Mouse (Mus musculus) liver, embryonic 11.5 days (tissue): ENCODE data around the gene Nampt. TPM values are rescaled to one million over a fixed set of nuclear protein-coding genes. Genes with fewer than 3 reads are reported as not detected.

Experiments used
- ATAC-seq: fragments of 200-750 bp; cut with Nextera tagmentation; replicated peaks from 2 replicates; pipeline ENCODE4 v1.8.0; 2017; ENCODE audit warnings: moderate number of reproducible peaks, mild to moderate bottlenecking, moderate TSS enrichment, moderate library complexity; ENCODE audit not compliant: low FRiP score
- DNase-seq: peaks from one replicate; pipeline ENCODE4 v3.0.0-alpha.2; 2017; ENCODE audit warnings: low spot score
- H3K27ac ChIP-seq: fragments of 300-500 bp; sonication (generic); 2 replicates; pipeline ENCODE4 v1.5.1; 2014; ENCODE audit warnings: mild to moderate bottlenecking, low read depth, low read length, control low read depth
- H3K27me3 ChIP-seq: fragments of 300-500 bp; sonication (generic); replicated peaks from 2 replicates; pipeline ENCODE4 v1.6.1; 2014; ENCODE audit warnings: low read length, mixed read lengths; ENCODE audit not compliant: control insufficient read depth, insufficient read depth
- H3K36me3 ChIP-seq: fragments of 300-500 bp; sonication (generic); 2 replicates; pipeline ENCODE4 v1.6.1; 2014; ENCODE audit warnings: mild to moderate bottlenecking, low read length, moderate library complexity, mixed read lengths; ENCODE audit not compliant: control insufficient read depth, insufficient read depth
- H3K4me1 ChIP-seq: fragments of 300-500 bp; sonication (generic); replicated peaks from 2 replicates; pipeline ENCODE4 v1.6.1; 2014; ENCODE audit warnings: low read length, mixed read lengths; ENCODE audit not compliant: control insufficient read depth, insufficient read depth
- H3K4me2 ChIP-seq: fragments of 300-500 bp; sonication (generic); 2 replicates; pipeline ENCODE4 v1.6.1; 2014; ENCODE audit warnings: mild to moderate bottlenecking, control low read depth, moderate library complexity
- H3K4me3 ChIP-seq: fragments of 300-500 bp; sonication (generic); 2 replicates; pipeline ENCODE4 v1.5.1; 2014; ENCODE audit warnings: low read depth, low read length, control low read depth
- H3K9ac ChIP-seq: fragments of 300-500 bp; sonication (generic); 2 replicates; pipeline ENCODE4 v1.6.1; 2014; ENCODE audit warnings: low read depth, low read length, control low read depth
- H3K9me3 ChIP-seq: fragments of 300-500 bp; sonication (generic); 2 replicates; pipeline ENCODE4 v1.6.1; 2016; ENCODE audit warnings: low read length, inconsistent platforms, mixed read lengths; ENCODE audit not compliant: control insufficient read depth
- WGBS: fragments of 180-500 bp; shearing (Covaris S2); extraction: QIAGEN DNeasy Blood & Tissue Kit; methylation state at CpG from one replicate; pipeline ENCODE4 v1.1.7; 2014; 5-methylcytosine and 5-hydroxymethylcytosine counted together
- polyA plus RNA-seq: library from polyadenylated mRNA; unstranded; fragments of >200 nt; fragmentation: Nextera tagmentation; extraction: Ambion mirVana; gene quantifications from 2 replicates; pipeline ENCODE4 v1.2.1, GENCODE M21; 2014

Nampt gene
- polyA plus RNA-seq, 1 experiment from 2014 or later, result 27.3 TPM

DNA sequence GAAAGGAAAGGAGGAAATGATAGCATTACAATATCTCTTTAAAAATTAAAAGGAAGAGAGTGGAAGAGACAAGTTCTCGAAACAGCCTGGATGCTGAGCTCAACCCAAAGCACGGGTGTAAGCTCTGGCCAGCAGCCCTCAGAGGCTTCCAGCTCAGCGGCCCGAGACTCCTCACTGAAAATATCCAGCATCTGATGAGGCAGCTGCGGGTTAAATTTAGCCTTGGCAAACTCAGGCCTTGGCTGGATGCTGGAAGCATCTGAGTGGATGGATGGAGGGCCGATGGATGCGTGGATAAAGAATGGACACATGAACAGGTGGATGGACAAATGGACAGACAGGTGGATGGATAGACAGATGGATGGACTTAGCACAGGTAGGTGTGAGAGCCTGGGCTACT, 77.2 kb downstream of the Nampt start:
- no peak for ATAC-seq
- H3K9me3 ChIP-seq, result no peaks in the 10 kb centered on the region
- peaks cover 4% of the 10 kb centered on the region for H3K4me1 ChIP-seq

DNA sequence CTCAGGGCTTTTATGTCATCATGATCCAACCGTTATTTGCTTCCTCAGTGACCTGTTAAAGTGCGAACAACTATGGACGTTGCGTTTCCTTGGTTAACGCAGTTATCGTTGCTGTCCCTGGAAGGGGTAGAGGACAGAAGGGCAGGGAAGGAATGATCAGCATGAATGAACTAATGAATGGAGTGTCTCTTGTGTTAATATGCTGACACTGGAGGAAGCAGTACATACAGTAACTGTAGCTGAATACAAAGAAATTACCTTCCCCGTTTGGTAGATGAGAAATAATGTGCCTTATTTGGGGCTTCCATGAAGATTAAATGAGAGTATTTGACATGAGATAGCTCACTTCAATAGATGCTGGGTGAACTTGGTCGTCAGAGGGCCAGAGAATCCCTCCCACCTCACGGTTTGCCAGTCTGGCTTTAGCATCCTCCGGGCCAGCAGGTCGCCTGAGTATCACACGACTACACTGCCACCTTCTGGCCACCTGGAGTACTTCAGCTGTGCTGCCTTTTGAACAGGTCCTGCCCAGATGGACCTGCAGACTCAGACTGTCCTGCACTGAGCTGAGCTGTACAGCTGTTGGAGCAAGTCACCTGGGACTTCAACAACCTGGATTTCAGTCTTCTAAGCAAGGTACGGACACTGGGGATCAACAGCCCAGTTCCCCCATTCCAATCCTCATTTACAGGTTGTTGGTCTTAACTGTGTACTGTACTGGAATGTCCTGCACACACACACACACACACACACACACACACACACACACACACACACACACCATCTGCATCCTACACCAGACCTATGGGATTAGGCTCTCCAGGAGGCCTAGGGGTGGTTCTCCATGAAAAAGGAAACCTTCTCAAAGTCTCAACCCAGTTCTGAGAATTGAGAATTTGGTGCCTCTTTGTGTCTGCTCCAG, 78.1 kb downstream of the Nampt start:
- WGBS, result 49% methylated on average over 13 of the region's 13 CpGs
- H3K27ac ChIP-seq, result no peak overlapping the region
- no peak overlapping the region for H3K4me3 ChIP-seq
- DNase-seq (peak; percentile 76), ATAC-seq (0 out of 2 replicates have a peak, but pooled peaks have one; percentile 31)
- H3K9ac ChIP-seq, result no peak overlapping the region
- H3K9me3 ChIP-seq, result no peaks in the 10 kb centered on the region
- no peaks in the 10 kb centered on the region for H3K27me3 ChIP-seq
- no peak overlapping the region for H3K4me2 ChIP-seq
- peaks cover 4% of the 10 kb centered on the region for H3K4me1 ChIP-seq
- H3K36me3 ChIP-seq, result no peaks in the 10 kb centered on the region

More for the DNA sequence above, 77.2 kb downstream of the Nampt start:
- Histone ChIP-seq H3K36me3 (no peaks in the 10 kb centered on the region), H3K27ac (no peak overlapping the region), H3K9ac (no peak overlapping the region), H3K4me2 (no peak overlapping the region), H3K4me3 (no peak overlapping the region), H3K27me3 (no peaks in the 10 kb centered on the region)
- no peak for DNase-seq
- WGBS, result 82% methylated on average over 7 of the region's 7 CpGs

DNA sequence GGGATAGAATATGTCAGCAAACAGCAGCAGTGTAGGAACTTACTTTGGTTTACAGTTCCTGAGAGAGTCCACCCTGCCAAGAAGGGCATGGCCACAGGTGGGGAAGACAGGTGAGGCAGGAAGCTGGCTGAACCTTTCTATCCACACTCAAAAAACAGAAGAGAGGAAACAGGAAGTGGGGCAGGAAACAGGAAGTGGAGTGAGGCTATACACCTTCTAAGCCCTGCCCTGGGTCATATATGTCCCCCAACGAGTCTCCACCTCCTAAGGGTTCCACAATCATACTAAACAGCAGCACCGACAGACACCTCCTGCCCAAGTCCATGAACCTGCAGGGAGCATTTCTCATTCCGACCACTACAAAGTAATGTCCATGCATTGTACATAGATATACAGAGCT, 81.7 kb downstream of the Nampt start:
- ATAC-seq, result no peak
- Histone ChIP-seq H3K36me3 (no peaks in the 10 kb centered on the region), H3K4me3 (no peak overlapping the region), H3K4me1 (no peaks in the 10 kb centered on the region), H3K9ac (no peak overlapping the region), H3K27me3 (no peaks in the 10 kb centered on the region), H3K9me3 (no peaks in the 10 kb centered on the region), H3K27ac (no peak overlapping the region), H3K4me2 (no peak overlapping the region)
- DNase-seq, result no peak
- 83% methylated on average over 3 of the region's 3 CpGs for WGBS

Other genes with a start within 250 kb of the Nampt start
- gene Sypl, start 134.3 kb downstream of the Nampt start, polyA plus RNA-seq, result 72.6 and 75.2 TPM in 2 replicates